Mouse (Mus musculus): ENCODE results near the gene Gm42906.

DNA sequence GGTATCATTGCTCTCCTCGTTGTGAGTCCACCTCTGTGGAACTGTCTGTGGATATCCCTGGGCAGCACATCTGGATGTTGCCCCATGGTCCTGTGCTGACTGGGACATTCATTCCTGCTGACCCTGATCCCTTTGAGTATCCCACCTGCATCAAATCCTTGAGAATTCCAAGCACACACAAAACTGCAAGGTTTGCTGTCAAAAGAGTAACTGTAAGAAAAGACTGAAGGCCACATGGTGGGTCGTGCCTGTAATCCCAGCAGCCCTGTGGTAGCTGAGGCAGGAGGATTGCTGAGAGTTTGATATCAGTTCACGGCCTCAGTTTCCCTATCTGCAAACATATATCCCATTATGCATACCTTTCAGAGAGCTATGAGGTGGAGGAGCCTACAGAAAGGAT lies 321.1 kb downstream of the Gm42906 start:
- TF ChIP-seq CTCF (IDR thresholded peaks at IDR 0.05; ENCODE audit: low read depth): no peak
- TF ChIP-seq EP300 (optimal IDR thresholded peaks at IDR 0.05): no peak

All from stomach, postnatal 0 days (tissue).